Mouse (Mus musculus): Measurements from ENCODE around the gene Med6. TPM values are rescaled to one million over a fixed set of nuclear protein-coding genes. Genes with fewer than 3 reads are reported as not detected.

Med6 gene
- polyA plus RNA-seq, 1 experiment, result 2.8 TPM

DNA sequence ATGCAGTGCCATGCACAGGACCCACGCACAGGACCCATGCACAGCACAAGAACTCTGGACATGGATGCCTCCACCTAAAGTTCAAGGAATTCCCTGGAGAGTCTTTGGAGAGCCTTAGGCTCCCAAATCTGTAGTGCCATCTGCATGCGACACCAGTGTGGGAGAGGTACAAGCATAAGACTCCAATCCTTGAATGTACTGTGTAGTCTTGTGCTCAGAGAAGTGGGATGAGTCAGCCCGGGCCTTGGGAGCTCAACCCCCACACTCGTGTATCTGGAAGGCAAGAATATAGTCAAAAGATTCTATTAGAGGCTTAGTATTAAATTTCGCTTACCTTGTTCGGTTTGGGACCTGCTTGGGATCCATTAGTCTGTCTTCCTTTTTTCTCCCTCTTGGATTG, 21.0 kb upstream of the Med6 start:
- no peak overlapping the region for H3K27ac ChIP-seq (ENCODE audit: insufficient read depth, low read length)
- no peaks in the 10 kb centered on the region for H3K27me3 ChIP-seq (ENCODE audit: control insufficient read depth, insufficient read depth, low read length)
- no peak for DNase-seq (ENCODE audit: low read depth in 1 of 2, low spot score in 2 of 2)
- no peaks in the 10 kb centered on the region for H3K36me3 ChIP-seq (ENCODE audit: control insufficient read depth, insufficient read depth, low read length)
- no peak overlapping the region for H3K4me3 ChIP-seq (ENCODE audit: extremely low read depth, insufficient read depth, insufficient read length)
- no peak for TF ChIP-seq CTCF (IDR thresholded peaks at IDR 0.05; ENCODE audit: extremely low read depth, insufficient read depth, insufficient read length, insufficient replicate concordance)
- no peak for TF ChIP-seq POLR2A (IDR thresholded peaks at IDR 0.05; ENCODE audit: low read depth, low read length)
- H3K4me1 ChIP-seq (ENCODE audit: control insufficient read depth, insufficient read depth, insufficient read length), result no peaks in the 10 kb centered on the region
- WGBS, result 92% methylated on average over 6 of the region's 6 CpGs

DNA sequence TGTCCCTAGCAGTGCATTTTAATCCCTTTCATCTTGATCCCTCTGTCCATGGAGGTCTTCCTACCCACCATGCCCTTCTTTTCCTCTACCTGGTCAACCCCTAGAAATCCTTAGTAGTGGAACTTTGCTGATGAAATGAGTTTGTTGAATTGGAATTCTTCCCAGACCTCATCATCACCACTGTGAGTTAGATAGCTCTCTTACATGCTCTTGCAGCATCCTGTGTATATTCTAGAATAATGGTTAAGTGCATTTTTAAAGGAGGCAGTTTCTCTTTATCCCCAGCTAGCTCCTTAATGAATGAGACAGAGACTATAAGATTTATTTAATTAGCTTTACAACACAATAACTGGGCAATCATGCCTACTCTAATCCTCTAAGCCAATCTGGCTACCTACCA, 14.6 kb upstream of the Med6 start:
- H3K4me1 ChIP-seq (ENCODE audit: control insufficient read depth, insufficient read depth, insufficient read length), result no peaks in the 10 kb centered on the region
- no peak overlapping the region for H3K27ac ChIP-seq (ENCODE audit: insufficient read depth, low read length)
- H3K36me3 ChIP-seq (ENCODE audit: control insufficient read depth, insufficient read depth, low read length), result no peaks in the 10 kb centered on the region
- H3K4me3 ChIP-seq (ENCODE audit: extremely low read depth, insufficient read depth, insufficient read length), result no peak overlapping the region
- no peaks in the 10 kb centered on the region for H3K27me3 ChIP-seq (ENCODE audit: control insufficient read depth, insufficient read depth, low read length)
- no peak for DNase-seq (ENCODE audit: low read depth in 1 of 2, low spot score in 2 of 2)
- TF ChIP-seq CTCF (IDR thresholded peaks at IDR 0.05; ENCODE audit: extremely low read depth, insufficient read depth, insufficient read length, insufficient replicate concordance), result no peak
- no peak for TF ChIP-seq POLR2A (IDR thresholded peaks at IDR 0.05; ENCODE audit: low read depth, low read length)

DNA sequence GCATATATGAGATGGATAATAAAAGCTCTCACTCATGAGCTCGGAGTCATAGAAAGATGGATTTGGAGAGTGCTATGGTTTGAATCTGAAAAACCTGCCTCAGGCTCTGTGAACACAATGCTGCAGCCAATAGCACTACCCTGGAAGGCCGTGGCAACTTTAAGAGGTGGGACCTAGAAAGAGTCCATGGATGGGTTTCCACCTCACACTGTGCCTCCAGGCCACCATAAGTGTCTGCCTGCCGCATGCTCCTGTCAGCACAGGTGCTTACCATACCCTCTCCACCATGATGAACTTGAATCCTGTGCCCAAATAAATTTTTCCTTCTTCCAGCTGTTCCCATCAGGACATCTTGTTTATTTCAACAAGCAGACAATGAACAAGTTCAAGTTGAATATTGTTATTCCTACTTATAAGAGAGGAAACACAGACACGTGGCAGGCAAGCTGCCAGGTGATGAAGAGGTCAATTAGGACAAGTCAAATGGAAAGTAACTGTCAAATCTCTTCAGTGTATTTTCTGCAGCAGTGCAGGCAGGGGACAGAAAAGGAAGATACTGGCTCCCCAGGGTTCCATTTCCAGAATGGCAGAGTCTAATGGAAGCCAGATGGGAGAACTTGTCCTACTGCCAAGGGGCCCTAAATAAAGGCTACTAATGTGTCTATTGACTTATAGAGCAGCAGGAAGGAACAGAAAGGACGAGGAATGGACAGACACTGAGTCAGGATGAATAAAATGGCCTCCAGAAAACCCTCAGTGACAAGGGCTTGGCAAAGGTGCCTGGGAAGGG, 10.4 kb upstream of the Med6 start:
- WGBS, result 64% methylated on average over 5 of the region's 5 CpGs
- no peaks in the 10 kb centered on the region for H3K27me3 ChIP-seq (ENCODE audit: control insufficient read depth, insufficient read depth, low read length)
- no peak overlapping the region for H3K27ac ChIP-seq (ENCODE audit: insufficient read depth, low read length)
- no peak for DNase-seq (ENCODE audit: low read depth in 1 of 2, low spot score in 2 of 2)
- TF ChIP-seq POLR2A (IDR thresholded peaks at IDR 0.05; ENCODE audit: low read depth, low read length), result no peak
- TF ChIP-seq CTCF (IDR thresholded peaks at IDR 0.05; ENCODE audit: extremely low read depth, insufficient read depth, insufficient read length, insufficient replicate concordance), result no peak
- no peaks in the 10 kb centered on the region for H3K4me1 ChIP-seq (ENCODE audit: control insufficient read depth, insufficient read depth, insufficient read length)
- no peaks in the 10 kb centered on the region for H3K36me3 ChIP-seq (ENCODE audit: control insufficient read depth, insufficient read depth, low read length)
- H3K4me3 ChIP-seq (ENCODE audit: extremely low read depth, insufficient read depth, insufficient read length), result no peak overlapping the region

DNA sequence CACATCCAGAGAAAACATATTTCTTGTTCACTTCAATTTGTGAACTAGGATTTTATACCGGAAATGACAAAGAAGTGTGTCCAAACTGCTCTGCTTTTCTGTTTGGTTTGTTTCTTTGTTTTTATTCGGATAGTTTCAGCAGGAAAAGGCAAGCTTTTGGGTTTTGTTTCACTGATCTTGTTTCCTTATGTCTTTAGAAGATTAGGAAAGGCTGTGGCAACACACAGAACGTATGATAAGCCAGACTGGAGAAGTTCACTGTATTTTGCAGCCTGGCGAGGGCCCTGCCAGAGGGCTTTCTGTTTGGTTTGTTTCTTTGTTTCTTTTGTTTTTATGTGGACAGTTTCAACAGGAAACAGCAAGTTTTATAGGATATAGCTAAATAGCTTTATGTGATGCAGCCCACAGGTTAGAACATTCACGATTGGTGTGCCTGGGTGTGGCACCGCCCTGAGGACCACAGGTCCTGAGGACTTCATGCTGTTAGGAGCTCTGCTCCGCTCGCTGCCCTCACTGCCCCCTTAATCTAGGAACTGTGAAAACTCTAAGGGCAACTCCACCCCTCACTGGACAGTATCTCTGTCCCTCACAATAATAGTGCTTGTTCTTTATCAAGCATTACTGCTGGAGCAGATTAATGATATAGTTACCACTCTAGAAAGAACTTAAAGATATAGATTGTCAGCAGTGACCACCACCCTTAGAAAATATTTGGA, 1.9 kb upstream of the Med6 start:
- Histone ChIP-seq H3K27me3 (ENCODE audit: control insufficient read depth, insufficient read depth, low read length) (no peaks in the 10 kb centered on the region), H3K4me3 (ENCODE audit: extremely low read depth, insufficient read depth, insufficient read length) (no peak overlapping the region), H3K4me1 (ENCODE audit: control insufficient read depth, insufficient read depth, insufficient read length) (peaks cover 3% of the 10 kb centered on the region; the same call in 1 of the 2 replicates), H3K36me3 (ENCODE audit: control insufficient read depth, insufficient read depth, low read length) (no peaks in the 10 kb centered on the region), H3K27ac (ENCODE audit: insufficient read depth, low read length) (no peak overlapping the region)
- no peak for DNase-seq (ENCODE audit: low read depth in 1 of 2, low spot score in 2 of 2)
- WGBS, result 78% methylated on average over 8 of the region's 8 CpGs
- TF ChIP-seq CTCF (IDR thresholded peaks at IDR 0.05; ENCODE audit: extremely low read depth, insufficient read depth, insufficient read length, insufficient replicate concordance), result no peak
- TF ChIP-seq POLR2A (IDR thresholded peaks at IDR 0.05; ENCODE audit: low read depth, low read length), result no peak

DNA sequence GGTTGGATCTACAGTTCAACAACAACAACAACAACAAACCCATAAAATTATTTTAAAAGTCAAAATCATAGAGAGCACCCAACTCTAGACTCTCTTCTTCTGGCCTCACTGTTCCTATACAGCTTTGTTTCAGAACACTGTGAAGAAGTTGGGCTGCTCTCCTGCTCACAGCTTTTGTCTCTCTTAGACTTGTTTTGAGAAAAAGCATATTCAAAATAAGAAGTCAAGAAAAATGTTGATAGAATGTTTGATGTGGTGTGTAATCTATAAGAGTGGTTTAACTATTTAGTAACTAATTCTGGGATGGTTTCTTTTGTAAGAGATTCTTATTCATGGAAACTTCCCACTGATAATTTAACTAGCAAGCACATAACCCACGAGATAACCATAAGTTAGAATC, 26.4 kb downstream of the Med6 start, which contains the start of gene Adam21:
Gene Adam21 (minus strand): TSS at position 101 of the 400 bp plus-strand sequence.
- WGBS, result 79% methylated on average over 1 of the region's 1 CpGs
- no peak for TF ChIP-seq CTCF (IDR thresholded peaks at IDR 0.05; ENCODE audit: extremely low read depth, insufficient read depth, insufficient read length, insufficient replicate concordance)
- TF ChIP-seq POLR2A (IDR thresholded peaks at IDR 0.05; ENCODE audit: low read depth, low read length), result no peak
- Histone ChIP-seq H3K4me3 (ENCODE audit: extremely low read depth, insufficient read depth, insufficient read length) (no peak within 1 kb of the TSS), H3K36me3 (ENCODE audit: control insufficient read depth, insufficient read depth, low read length) (peaks cover 3% of the 10 kb centered on the region; the same call in 1 of the 2 replicates), H3K4me1 (ENCODE audit: control insufficient read depth, insufficient read depth, insufficient read length) (no peaks in the 10 kb centered on the region), H3K27ac (ENCODE audit: insufficient read depth, low read length) (no peak within 1 kb of the TSS), H3K27me3 (ENCODE audit: control insufficient read depth, insufficient read depth, low read length) (no peaks in the 10 kb centered on the region)
- DNase-seq (ENCODE audit: low read depth in 1 of 2, low spot score in 2 of 2), result no peak

DNA sequence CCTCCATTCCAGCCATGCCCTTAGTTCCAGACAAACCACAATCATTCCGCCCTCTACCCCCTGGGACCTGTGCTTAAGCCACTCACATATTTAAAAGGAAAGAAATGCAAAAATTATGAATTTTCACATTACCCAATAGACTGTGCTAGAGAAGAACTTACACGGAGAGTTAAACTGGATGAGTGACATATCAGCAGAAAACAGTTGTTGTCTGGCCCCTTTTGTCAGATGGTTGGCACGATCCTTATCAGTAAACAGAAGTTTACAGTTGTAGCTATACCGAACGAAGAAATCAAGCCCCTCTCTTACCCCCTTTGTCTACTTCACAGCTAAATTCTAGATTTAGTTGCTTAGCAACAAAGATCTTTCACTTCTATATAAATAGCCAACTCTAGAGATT, 26.9 kb downstream of the Med6 start:
- Histone ChIP-seq H3K36me3 (ENCODE audit: control insufficient read depth, insufficient read depth, low read length) (peaks cover 3% of the 10 kb centered on the region; the same call in 1 of the 2 replicates), H3K4me1 (ENCODE audit: control insufficient read depth, insufficient read depth, insufficient read length) (no peaks in the 10 kb centered on the region), H3K4me3 (ENCODE audit: extremely low read depth, insufficient read depth, insufficient read length) (no peak overlapping the region), H3K27me3 (ENCODE audit: control insufficient read depth, insufficient read depth, low read length) (no peaks in the 10 kb centered on the region), H3K27ac (ENCODE audit: insufficient read depth, low read length) (no peak overlapping the region)
- WGBS, result 79% methylated on average over 5 of the region's 5 CpGs
- TF ChIP-seq POLR2A (IDR thresholded peaks at IDR 0.05; ENCODE audit: low read depth, low read length), result no peak
- no peak for TF ChIP-seq CTCF (IDR thresholded peaks at IDR 0.05; ENCODE audit: extremely low read depth, insufficient read depth, insufficient read length, insufficient replicate concordance)
- DNase-seq (ENCODE audit: low read depth in 1 of 2, low spot score in 2 of 2), result no peak

DNA sequence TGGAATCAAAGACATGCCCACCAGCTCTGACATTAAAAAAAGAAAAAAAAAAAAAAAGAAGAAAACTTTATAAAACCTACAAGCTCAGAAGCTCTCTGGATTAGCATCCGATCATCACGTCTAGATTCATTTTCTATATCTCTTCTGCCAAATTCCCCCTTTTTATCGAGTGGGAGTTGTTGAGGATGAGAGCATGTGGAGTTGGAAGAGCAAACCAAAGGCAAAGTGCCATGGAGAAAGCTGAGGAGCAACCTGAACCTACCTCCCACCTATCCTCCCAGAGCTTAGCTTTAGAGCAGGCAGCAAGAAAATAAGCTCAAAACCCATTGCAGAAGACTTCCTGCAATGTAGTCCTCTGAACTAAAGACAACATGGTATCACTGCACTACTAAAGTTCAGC, 30.6 kb downstream of the Med6 start:
- Histone ChIP-seq H3K36me3 (ENCODE audit: control insufficient read depth, insufficient read depth, low read length) (no peaks in the 10 kb centered on the region), H3K27me3 (ENCODE audit: control insufficient read depth, insufficient read depth, low read length) (no peaks in the 10 kb centered on the region), H3K27ac (ENCODE audit: insufficient read depth, low read length) (no peak overlapping the region), H3K4me3 (ENCODE audit: extremely low read depth, insufficient read depth, insufficient read length) (no peak overlapping the region), H3K4me1 (ENCODE audit: control insufficient read depth, insufficient read depth, insufficient read length) (no peaks in the 10 kb centered on the region)
- 89% methylated on average over 3 of the region's 3 CpGs for WGBS
- no peak for TF ChIP-seq POLR2A (IDR thresholded peaks at IDR 0.05; ENCODE audit: low read depth, low read length)
- no peak for TF ChIP-seq CTCF (IDR thresholded peaks at IDR 0.05; ENCODE audit: extremely low read depth, insufficient read depth, insufficient read length, insufficient replicate concordance)
- DNase-seq (ENCODE audit: low read depth in 1 of 2, low spot score in 2 of 2), result no peak

Measured in spleen, adult 2 months (tissue).